Mouse (Mus musculus) kidney, adult 2 months (tissue): ENCODE measurements around the gene Kalrn. TPM values are rescaled to one million over a fixed set of nuclear protein-coding genes. Genes with fewer than 3 reads are reported as not detected.

Experiments used
- DNase-seq: peaks from one replicate; pipeline ENCODE4 v3.0.0; 2021
- H3K27ac ChIP-seq: fragments of 200-500 bp; 2 replicates; pipeline ENCODE4 v1.5.1; 2012; ENCODE audit warnings: low read depth, low read length, control low read depth, inconsistent platforms; ENCODE audit not compliant: insufficient read depth
- H3K27me3 ChIP-seq: fragments of 200-500 bp; replicated peaks from 2 replicates; pipeline ENCODE4 v1.6.1; 2012; ENCODE audit warnings: mild to moderate bottlenecking, moderate library complexity, low read length, inconsistent platforms; ENCODE audit not compliant: control insufficient read depth, insufficient read depth
- H3K36me3 ChIP-seq: fragments of 200-500 bp; 2 replicates; pipeline ENCODE4 v1.6.1; 2012; ENCODE audit warnings: mild to moderate bottlenecking, moderate library complexity, low read length, inconsistent platforms; ENCODE audit not compliant: control insufficient read depth, insufficient read depth
- H3K4me1 ChIP-seq: fragments of 200-500 bp; 2 replicates; pipeline ENCODE4 v1.6.1; 2011; ENCODE audit warnings: low read length; ENCODE audit not compliant: control insufficient read depth, insufficient read depth
- H3K4me3 ChIP-seq: fragments of 200-500 bp; 2 replicates; pipeline ENCODE4 v1.5.1; 2011; ENCODE audit warnings: mild to moderate bottlenecking, low read depth, low read length, control low read depth; ENCODE audit not compliant: insufficient read depth
- CTCF ChIP-seq: fragments of 200-500 bp; conservative IDR thresholded peaks from 2 replicates; pipeline ENCODE4 v1.5.1; 2011; ENCODE audit warnings: low read depth, mild to moderate bottlenecking, control low read depth, low read length, moderate library complexity, mixed read lengths; ENCODE audit not compliant: insufficient read depth, insufficient read length
- POLR2A ChIP-seq: fragments of 200-500 bp; IDR thresholded peaks from one replicate; pipeline ENCODE4 v1.6.1; 2011; ENCODE audit warnings: low read depth, low read length, control low read depth
- WGBS: fragments of 180-500 bp; shearing (Covaris S2); methylation state at CpG from one replicate; pipeline ENCODE4 v1.1.7; 2018; 5-methylcytosine and 5-hydroxymethylcytosine counted together
- polyA plus RNA-seq: library from polyadenylated mRNA; depleted of rRNA; stranded (reverse); fragments of >200 nt; gene quantifications from 2 replicates; pipeline ENCODE4 v1.2.3, GENCODE M21; 2012

Gene Kalrn
- polyA plus RNA-seq, 1 experiment, result 8.6 TPM

DNA sequence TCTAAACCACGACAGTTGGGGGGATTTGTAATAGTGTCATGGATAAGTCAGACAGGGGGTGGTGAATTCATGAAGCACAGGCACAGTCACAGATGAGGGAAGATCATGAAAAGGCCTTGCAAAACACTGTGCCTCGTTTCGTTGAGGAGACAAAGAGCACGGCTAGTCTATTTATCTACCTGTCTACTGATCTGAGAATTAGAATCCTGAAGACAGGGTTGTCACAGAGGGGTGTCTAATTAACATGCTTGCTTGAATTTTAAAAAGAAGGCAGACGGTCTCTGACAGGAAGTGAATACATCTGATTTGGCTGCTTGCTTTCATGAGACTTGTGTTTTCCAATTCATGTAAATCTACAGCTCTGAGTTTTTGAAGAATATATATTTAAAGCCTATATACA is 52.3 kb downstream of the Kalrn start:
- Histone ChIP-seq H3K4me1 (no peaks in the 10 kb centered on the region), H3K4me3 (no peak overlapping the region), H3K36me3 (no peaks in the 10 kb centered on the region), H3K27me3 (no peaks in the 10 kb centered on the region), H3K27ac (no peak overlapping the region)
- DNase-seq, result no peak
- WGBS, result 68% methylated on average over 5 of the region's 5 CpGs
- TF ChIP-seq CTCF (no peak), POLR2A (no peak)

DNA sequence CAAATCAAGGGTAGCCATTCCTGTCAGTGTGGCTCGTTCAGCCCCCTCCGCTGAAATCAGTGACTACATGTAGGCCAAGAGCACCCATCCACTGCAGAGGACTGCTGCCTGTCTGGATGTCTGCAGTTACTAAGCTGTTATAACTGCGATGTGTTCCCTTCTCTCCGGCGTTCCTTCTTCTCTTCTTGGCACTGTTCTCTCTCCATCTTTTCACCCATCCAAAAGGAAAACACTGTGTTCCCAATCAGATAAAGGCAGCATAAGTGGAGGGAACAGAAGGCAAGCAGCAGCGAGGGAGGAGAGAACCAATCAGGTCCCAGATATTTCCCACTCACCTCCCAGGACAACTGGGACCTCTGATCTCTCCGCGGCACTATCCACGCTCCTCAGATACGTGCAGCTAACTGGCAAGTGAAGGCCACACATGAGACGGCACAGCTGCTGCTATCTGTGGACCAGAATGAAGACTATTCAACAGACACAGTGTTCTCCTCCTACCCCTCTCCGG is 56.4 kb downstream of the Kalrn start:
- H3K27ac ChIP-seq, result no peak overlapping the region
- WGBS, result 77% methylated on average over 12 of the region's 12 CpGs
- no peak for TF ChIP-seq POLR2A
- TF ChIP-seq CTCF, result no peak

DNA sequence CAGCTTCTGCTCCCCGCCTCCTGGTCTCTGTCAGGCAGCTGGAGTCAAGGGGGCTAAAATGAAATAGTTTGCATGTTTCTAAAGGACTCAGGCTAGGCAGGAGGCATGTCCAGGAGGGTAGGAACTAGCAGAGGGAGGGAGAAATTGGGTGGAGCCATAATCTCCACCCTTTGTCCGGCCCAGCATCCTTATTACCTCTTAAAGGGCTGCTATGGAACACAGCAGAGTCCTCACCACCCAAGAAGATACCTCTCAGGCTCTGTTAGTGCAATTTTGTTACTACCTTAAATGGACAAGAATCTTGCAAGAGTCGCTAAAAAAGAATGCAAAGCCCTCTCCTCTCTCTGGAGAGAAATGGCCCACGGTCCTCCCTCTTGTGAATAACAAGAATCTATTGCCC is 57.8 kb downstream of the Kalrn start:
- no peak for DNase-seq
- Histone ChIP-seq H3K4me1 (no peaks in the 10 kb centered on the region), H3K4me3 (no peak overlapping the region), H3K27me3 (no peaks in the 10 kb centered on the region), H3K36me3 (no peaks in the 10 kb centered on the region), H3K27ac (no peak overlapping the region)
- 83% methylated on average over 4 of the region's 4 CpGs for WGBS
- TF ChIP-seq CTCF (no peak), POLR2A (no peak)

More for the DNA sequence above, 56.4 kb downstream of the Kalrn start:
- Histone ChIP-seq H3K4me3 (no peak overlapping the region), H3K27me3 (no peaks in the 10 kb centered on the region), H3K36me3 (no peaks in the 10 kb centered on the region), H3K4me1 (no peaks in the 10 kb centered on the region)
- DNase-seq, result no peak

DNA sequence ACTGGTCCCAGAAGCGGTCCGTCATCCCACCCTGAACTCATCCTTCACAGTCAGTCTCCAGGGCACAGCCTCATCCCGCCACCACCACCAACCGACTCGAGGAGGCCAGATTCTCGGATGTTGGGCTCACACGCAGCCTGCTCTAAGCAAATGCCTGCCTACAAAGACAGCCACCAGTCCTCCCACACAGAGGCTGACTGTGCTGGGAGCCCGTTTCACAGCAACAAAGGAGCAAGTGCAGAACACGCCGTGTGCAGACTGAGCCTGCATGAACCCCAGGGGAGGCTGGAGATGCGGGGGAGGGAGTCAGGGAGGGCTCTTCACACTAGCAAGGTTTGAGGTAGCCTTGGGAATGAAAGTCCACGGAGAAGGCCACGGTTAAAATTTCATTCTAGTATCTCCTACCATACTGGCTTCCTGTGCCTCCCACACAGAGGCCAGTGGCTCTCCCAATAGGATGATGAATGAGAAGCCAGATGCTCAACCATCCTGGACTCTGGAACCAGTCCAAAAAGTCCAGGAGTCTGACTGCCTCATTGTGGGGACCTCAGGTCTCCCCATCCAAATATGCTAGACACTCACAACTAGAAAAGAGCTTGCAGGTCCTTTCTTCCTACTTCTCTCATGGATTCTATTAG is 59.3 kb downstream of the Kalrn start:
- WGBS, result 44% methylated on average over 13 of the region's 13 CpGs
- Histone ChIP-seq H3K27me3 (no peaks in the 10 kb centered on the region), H3K27ac (no peak overlapping the region), H3K4me1 (no peaks in the 10 kb centered on the region), H3K36me3 (no peaks in the 10 kb centered on the region), H3K4me3 (no peak overlapping the region)
- TF ChIP-seq CTCF (no peak), POLR2A (no peak)
- DNase-seq, result no peak

DNA sequence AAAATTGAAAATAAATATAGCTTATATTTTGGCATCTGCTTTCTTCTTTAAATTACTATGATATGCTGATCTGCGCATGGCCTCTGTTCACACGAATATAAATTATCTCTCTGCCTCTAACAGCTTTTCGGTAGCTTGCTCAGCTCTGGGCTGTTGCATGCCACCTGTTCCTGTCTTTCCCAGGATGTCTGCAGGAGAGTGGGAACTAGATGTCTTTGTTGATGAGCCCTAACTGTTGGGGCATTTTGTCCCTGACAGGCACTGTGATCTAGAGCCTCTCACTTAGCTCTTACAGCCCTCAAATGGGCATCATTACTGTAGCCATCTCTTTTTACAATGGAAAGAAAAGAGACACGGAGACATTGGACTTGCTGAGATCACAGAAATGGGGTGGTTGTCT is 61.0 kb downstream of the Kalrn start:
- Histone ChIP-seq H3K4me1 (no peaks in the 10 kb centered on the region; the same call in none of the 2 replicates), H3K27me3 (no peaks in the 10 kb centered on the region), H3K4me3 (no peak overlapping the region), H3K36me3 (no peaks in the 10 kb centered on the region), H3K27ac (no peak overlapping the region)
- TF ChIP-seq POLR2A (no peak), CTCF (no peak)
- WGBS, result 80% methylated on average over 4 of the region's 4 CpGs
- no peak for DNase-seq

DNA sequence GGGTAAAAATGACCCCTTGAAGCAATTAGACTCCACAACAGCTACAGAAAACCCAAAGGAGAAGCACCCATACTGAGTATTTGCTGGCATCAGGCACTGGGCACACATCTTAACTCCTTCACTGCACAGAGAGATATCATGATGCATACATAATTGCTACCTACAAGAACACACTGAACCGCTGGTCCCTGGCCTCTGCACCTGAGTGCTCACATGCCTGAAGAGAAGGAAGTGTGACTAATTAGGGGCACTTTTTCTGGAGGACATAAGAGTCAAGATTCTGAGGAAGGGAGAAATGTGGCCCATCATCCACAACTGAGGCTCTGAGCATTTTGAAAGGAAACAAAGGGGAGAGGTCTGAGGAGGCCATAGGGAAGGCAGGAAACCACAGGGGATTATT is 65.2 kb downstream of the Kalrn start:
- no peaks in the 10 kb centered on the region; the same call in none of the 2 replicates for H3K4me1 ChIP-seq
- TF ChIP-seq CTCF, result no peak
- no peak for TF ChIP-seq POLR2A
- no peak overlapping the region for H3K4me3 ChIP-seq
- H3K27me3 ChIP-seq, result no peaks in the 10 kb centered on the region
- WGBS, result 32% methylated on average over 1 of the region's 1 CpGs
- H3K36me3 ChIP-seq, result no peaks in the 10 kb centered on the region
- H3K27ac ChIP-seq, result no peak overlapping the region
- DNase-seq, result no peak

DNA sequence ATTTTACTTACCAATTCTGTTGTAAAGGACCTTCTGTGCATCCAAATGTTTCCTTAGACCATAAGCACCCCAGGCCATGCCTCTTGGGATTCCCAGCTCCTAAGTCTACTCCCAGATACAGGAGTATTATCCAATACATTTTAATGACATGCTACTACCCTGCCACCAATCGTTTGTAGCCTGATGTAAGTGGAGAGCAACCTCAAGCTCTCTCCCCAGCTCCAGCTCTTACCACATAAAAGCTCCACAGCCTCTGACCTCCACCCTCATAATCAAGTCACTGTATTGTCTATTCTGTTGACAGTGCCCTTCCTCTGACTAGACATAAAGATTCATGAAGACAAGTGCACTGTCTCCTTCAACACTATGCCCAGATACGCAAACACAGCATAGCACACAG is 67.3 kb downstream of the Kalrn start:
- no peak for TF ChIP-seq CTCF
- no peak for TF ChIP-seq POLR2A
- Histone ChIP-seq H3K36me3 (no peaks in the 10 kb centered on the region), H3K4me3 (no peak overlapping the region), H3K27ac (no peak overlapping the region), H3K27me3 (no peaks in the 10 kb centered on the region), H3K4me1 (no peaks in the 10 kb centered on the region; the same call in none of the 2 replicates)
- DNase-seq, result no peak
- 72% methylated on average over 2 of the region's 2 CpGs for WGBS
